Comparison of ENCODE assay signal across 21 mouse cellular contexts in genomic region chr14:100350021-100350790, GRCm38 (mm10).
DNase-seq lines count a peak whose midpoint lies in the region; TF ChIP-seq lines count a peak whose summit lies in the region.
"Had no signal": no experiment of that assay in that cellular context is flagged by ENCODE, and none has a peak within 500 bp of the region (broad histone marks: within the 10 kb centered on the region; RNA-seq: fewer than 3 reads in every experiment).

No protein-coding gene starts in this region.

- H3K9ac ChIP-seq in ES-Bruce4 (ENCODE audit: low read depth, poor library complexity, severe bottlenecking) (no peak overlapping the region), ES-E14 (ENCODE audit: insufficient read depth, low read depth, low read length, poor library complexity, severe bottlenecking) (no peak overlapping the region)
- H3K9ac ChIP-seq: embryonic facial prominence, embryonic 13.5 days; embryonic facial prominence, embryonic 15.5 days; forebrain, embryonic 12.5 days had no signal

- H3K27me3 ChIP-seq in ES-Bruce4 (ENCODE audit: control insufficient read depth, insufficient read depth, low read length, poor library complexity, severe bottlenecking), result no peaks in the 10 kb centered on the region
- H3K27me3 ChIP-seq: embryonic facial prominence, embryonic 13.5 days; embryonic facial prominence, embryonic 15.5 days; forebrain, embryonic 12.5 days; Patski had no signal

- H3K9me3 ChIP-seq in ES-Bruce4 (replicated peaks; ENCODE audit: control insufficient read depth, insufficient read depth, low read length, poor library complexity, severe bottlenecking), result peaks cover 8% of the 10 kb centered on the region
- no peaks in the 10 kb centered on the region for H3K9me3 ChIP-seq in ES-E14 (ENCODE audit: control insufficient read depth, insufficient read depth, low read depth, low read length)
- H3K9me3 ChIP-seq: embryonic facial prominence, embryonic 13.5 days; embryonic facial prominence, embryonic 15.5 days; forebrain, embryonic 10.5 days; forebrain, embryonic 12.5 days had no signal

- no peak for TF ChIP-seq POLR2A in ES-Bruce4 (IDR thresholded peaks at IDR 0.05; ENCODE audit: insufficient read depth, low read length)

- H3K36me3 ChIP-seq in ES-Bruce4 (ENCODE audit: control insufficient read depth, insufficient read depth, low read length, poor library complexity, severe bottlenecking) (no peaks in the 10 kb centered on the region; the same call in 1 of the 2 replicates), ES-E14 (ENCODE audit: control insufficient read depth, insufficient read depth, low read length, poor library complexity, severe bottlenecking) (no peaks in the 10 kb centered on the region)
- H3K36me3 ChIP-seq: embryonic facial prominence, embryonic 13.5 days; embryonic facial prominence, embryonic 15.5 days; forebrain, embryonic 10.5 days; forebrain, embryonic 12.5 days; G1E had no signal

- in situ Hi-C loops in ES-E14 (cut with MboI; ENCODE audit: low sequenced_read_pairs in 2 of 2, unreplicated experiment in 2 of 2), result no loop called here

- 0 out of 2 replicates have a peak, but pooled peaks have one; percentile 26 for TF ChIP-seq EP300 in ES-Bruce4 (IDR thresholded peaks at IDR 0.05; ENCODE audit: insufficient read depth, low read depth, low read length)

- no peak for TF ChIP-seq CTCF in ES-Bruce4 (IDR thresholded peaks at IDR 0.05; ENCODE audit: low read depth, low read length)

- H3K4me1 ChIP-seq in ES-Bruce4 (ENCODE audit: control insufficient read depth, insufficient read depth, low read length) (no peaks in the 10 kb centered on the region), ES-E14 (ENCODE audit: control insufficient read depth in 2 of 2, insufficient read depth in 2 of 2, low read length in 2 of 2, poor library complexity in 1 of 2) (peaks cover 0 to 2% of the 10 kb centered on the region in 2 experiments; a peak in 1 of 4 replicates)
- H3K4me1 ChIP-seq: embryonic facial prominence, embryonic 15.5 days; forebrain, embryonic 12.5 days had no signal

- peak overlapping the region; percentile 94 for H3K27ac ChIP-seq in ES-Bruce4 (ENCODE audit: insufficient read depth, low read length)
- peak overlapping the region; percentile 66; the same call in 1 of the 2 replicates for H3K27ac ChIP-seq in ES-E14 (ENCODE audit: insufficient read depth, low read depth, low read length, poor library complexity, severe bottlenecking)
- H3K27ac ChIP-seq: embryonic facial prominence, embryonic 13.5 days; embryonic facial prominence, embryonic 15.5 days; forebrain, embryonic 10.5 days; forebrain, embryonic 12.5 days had no signal

- H3K4me3 ChIP-seq in ES-Bruce4 (ENCODE audit: low read depth, low read length), result no peak overlapping the region
- H3K4me3 ChIP-seq in ES-E14 (ENCODE audit: insufficient read depth in 1 of 2, low read depth in 1 of 2, low read length in 2 of 2, poor library complexity in 1 of 2, severe bottlenecking in 1 of 2), result peak overlapping the region in 1 of 2 experiments; percentile 19; a peak in 1 of 4 replicates
- H3K4me3 ChIP-seq: embryonic facial prominence, embryonic 13.5 days; embryonic facial prominence, embryonic 15.5 days; erythroblast, embryonic 14.5 days; forebrain, embryonic 10.5 days; forebrain, embryonic 12.5 days had no signal

- DNase-seq in ES-E14 (ENCODE audit: low read depth, low spot score), result peak; percentile 59
- DNase-seq in ZHBTc4 (ENCODE audit: low read depth, low spot score), result peak; percentile 92
- DNase-seq in retina, postnatal 1 day, result no peak
- DNase-seq in B cell, adult 2 months, result no peak
- DNase-seq: adrenal gland, adult 8-10 months; adrenal gland, postnatal 14 days; cerebellum, adult 11 months; cerebellum, adult 18-20 months; cerebellum, adult 8-10 months; cerebellum, adult 9-11 months; cerebellum, postnatal 14 days; cerebellum, postnatal 36 days; embryo, embryonic 11 days had no signal

TF ChIP-seq in ES-E14, 5 proteins besides CTCF, POLR2A, EP300 and RAD21:
- TF ChIP-seq ZNF384 (IDR thresholded peaks at IDR 0.05; ENCODE audit: low read depth, low read length), result 0 out of 2 replicates have a peak, but pooled peaks have one; percentile 31
- TF ChIP-seq MAFK (IDR thresholded peaks at IDR 0.05; ENCODE audit: insufficient read depth, low read depth, low read length), result no peak

Comparison
In these comparisons a context has a peak if more than half of its experiments do, and no peak if none do; other contexts are left out.
1. DNase-seq: peak in ES-E14 (single experiment) and ZHBTc4 (single experiment); none in retina, postnatal 1 day (single experiment) and B cell, adult 2 months (0 of 2).